Mouse (Mus musculus) granulocyte monocyte progenitor cell, adult 5-6 weeks (primary cell): ENCODE measurements around the gene Cbr3. TPM values are rescaled to one million over a fixed set of nuclear protein-coding genes. Genes with fewer than 3 reads are reported as not detected.

Experiments used
- ATAC-seq: replicated peaks from 2 replicates; pipeline ENCODE4 v1.8.0; 2016; ENCODE audit warnings: mild to moderate bottlenecking, moderate TSS enrichment, inconsistent platforms; ENCODE audit not compliant: poor library complexity, severe bottlenecking
- total RNA-seq, 2 experiments: library from RNA; stranded (forward) in 1 of 2; stranded (reverse) in 1 of 2; fragments of 200-712, 200-1000 nt in 1 of 2; fragments of >200 nt in 1 of 2; fragmentation: Nextera tagmentation in 1 of 2; gene quantifications; 2 replicates each; pipeline ENCODE4 v1.2.3; 2014 to 2017

Gene Cbr3
- total RNA-seq, 2 experiments from 2014 or later = 0.72 TPM; not detected in 1

GRCm38 (mm10) chr16:93710924-93711323, 27.9 kb downstream of the Cbr3 start:
- ATAC-seq = peak; percentile 46

GRCm38 (mm10) chr16:93711411-93712188, 28.6 kb downstream of the Cbr3 start, which contains the start of gene Dop1b:
TSS of gene Dop1b (plus strand) at chr16:93711904.
- ATAC-seq = peak; percentile 93

- ATAC-seq = 0 out of 2 replicates have a peak, but pooled peaks have one; percentile 0
Measured at GRCm38 (mm10) chr16:93712189-93712885, 29.3 kb downstream of the Cbr3 start.

GRCm38 (mm10) chr16:93712966-93713365, 30.0 kb downstream of the Cbr3 start:
- ATAC-seq = no peak

- no peak for ATAC-seq
Measured at GRCm38 (mm10) chr16:93714426-93714825, 31.4 kb downstream of the Cbr3 start.

- ATAC-seq = no peak
Measured at GRCm38 (mm10) chr16:93715826-93716225, 32.8 kb downstream of the Cbr3 start.

- ATAC-seq = no peak
Measured at GRCm38 (mm10) chr16:93717299-93717703, 34.3 kb downstream of the Cbr3 start.

GRCm38 (mm10) chr16:93721771-93722170, 38.8 kb downstream of the Cbr3 start:
- ATAC-seq = peak; percentile 97

- ATAC-seq = no peak
Measured at GRCm38 (mm10) chr16:93722476-93722875, 39.5 kb downstream of the Cbr3 start.

- no peak for ATAC-seq
Measured at GRCm38 (mm10) chr16:93725417-93726144, 42.6 kb downstream of the Cbr3 start.

GRCm38 (mm10) chr16:93726186-93726585, 43.2 kb downstream of the Cbr3 start:
- no peak for ATAC-seq

GRCm38 (mm10) chr16:93728676-93729075, 45.7 kb downstream of the Cbr3 start:
- ATAC-seq = no peak

- no peak for ATAC-seq
Measured at GRCm38 (mm10) chr16:93729801-93730721, 47.0 kb downstream of the Cbr3 start.

GRCm38 (mm10) chr16:93731310-93731709, 48.3 kb downstream of the Cbr3 start:
- ATAC-seq = no peak

- ATAC-seq = no peak
Measured at GRCm38 (mm10) chr16:93732875-93733569, 50.0 kb downstream of the Cbr3 start.

GRCm38 (mm10) chr16:93739251-93739650, 56.2 kb downstream of the Cbr3 start:
- no peak for ATAC-seq
